Mouse (Mus musculus) liver, adult (tissue): Measurements from ENCODE around the gene Hcfc1.

Experiments used
- GATA4 ChIP-seq: IDR thresholded peaks from 2 replicates; pipeline ENCODE4 v1.6.1; 2014; ENCODE audit warnings: mild to moderate bottlenecking, low read length; ENCODE audit not compliant: insufficient replicate concordance

The Hcfc1 gene

DNA sequence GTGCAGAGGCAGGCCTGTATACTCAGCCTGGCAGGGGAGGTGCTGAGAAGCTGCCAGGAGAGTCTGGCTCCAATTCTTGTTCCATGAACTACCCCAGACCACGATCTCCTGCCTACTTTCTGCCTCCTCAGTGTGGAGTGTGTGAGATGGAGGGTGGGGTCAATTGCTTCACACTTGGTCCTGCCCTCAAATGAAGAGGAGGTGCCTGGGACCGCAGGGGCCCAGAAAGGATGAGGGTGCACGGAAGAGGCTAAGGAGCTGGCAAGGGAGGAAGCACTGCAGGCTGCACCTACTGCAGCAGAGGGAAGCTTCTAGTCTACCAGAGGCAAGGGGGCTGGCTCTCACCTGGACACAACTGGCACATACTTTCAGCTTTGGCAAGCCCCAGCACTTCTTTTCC is 1.8 kb downstream of the Hcfc1 start:
- no peak for TF ChIP-seq GATA4

DNA sequence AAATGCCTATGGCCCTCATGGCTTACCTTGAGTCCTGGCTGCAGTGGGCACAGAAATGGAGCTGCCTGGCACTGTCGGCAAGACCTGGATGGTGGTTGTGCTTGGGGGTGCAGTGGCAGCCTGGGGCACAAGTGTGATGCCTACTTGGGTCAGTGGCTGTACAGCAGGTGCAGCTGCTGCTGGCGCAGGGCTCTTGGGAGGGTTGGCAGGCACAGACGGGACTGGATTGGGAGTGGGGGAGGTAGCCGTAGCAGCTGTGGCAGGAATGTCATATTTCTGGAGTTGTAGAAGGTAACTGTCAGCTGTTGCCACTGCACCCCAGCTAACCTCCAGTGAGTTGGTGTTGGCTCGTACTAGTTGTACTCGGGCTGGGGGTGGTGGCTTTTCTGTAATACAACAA is 11.2 kb downstream of the Hcfc1 start:
- no peak for TF ChIP-seq GATA4

DNA sequence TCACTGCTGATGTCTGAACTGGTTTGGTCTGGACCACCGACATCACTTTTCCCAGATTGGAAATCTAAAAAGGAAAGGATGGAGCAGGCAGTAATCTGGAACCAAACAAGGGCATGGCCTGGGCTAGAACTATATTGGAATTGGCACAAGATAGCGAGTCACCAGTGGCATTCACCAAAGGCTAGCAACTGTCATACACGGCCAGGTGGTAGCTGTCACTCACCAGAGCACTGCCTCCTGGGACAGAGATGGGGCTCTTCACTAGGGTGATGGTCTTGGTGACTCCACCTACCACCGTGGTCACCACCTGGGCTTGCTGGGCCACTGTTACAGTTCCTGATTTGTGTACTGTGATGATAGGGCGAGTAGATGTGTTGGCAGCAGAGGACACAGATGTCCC is 13.6 kb downstream of the Hcfc1 start:
- no peak for TF ChIP-seq GATA4

DNA sequence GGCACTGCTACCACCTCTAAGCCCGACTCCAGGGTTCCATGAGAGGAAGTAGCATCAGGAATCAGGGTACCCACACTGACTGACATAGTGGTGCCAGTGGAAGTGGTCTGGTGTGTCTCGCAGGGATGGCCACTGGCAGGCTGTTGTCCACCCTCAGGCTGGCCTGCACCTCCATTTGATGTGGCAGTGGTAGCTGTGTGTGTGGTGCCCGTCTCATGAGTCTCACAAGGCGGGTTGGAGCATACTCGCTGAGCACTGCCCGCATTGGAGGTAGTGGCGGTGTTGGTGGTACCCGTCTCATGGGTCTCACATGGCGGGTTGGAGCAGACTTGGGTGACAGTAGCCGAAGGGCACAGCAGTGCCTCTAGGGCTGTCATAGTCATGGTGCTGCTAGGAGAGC is 16.8 kb downstream of the Hcfc1 start:
- TF ChIP-seq GATA4: no peak

DNA sequence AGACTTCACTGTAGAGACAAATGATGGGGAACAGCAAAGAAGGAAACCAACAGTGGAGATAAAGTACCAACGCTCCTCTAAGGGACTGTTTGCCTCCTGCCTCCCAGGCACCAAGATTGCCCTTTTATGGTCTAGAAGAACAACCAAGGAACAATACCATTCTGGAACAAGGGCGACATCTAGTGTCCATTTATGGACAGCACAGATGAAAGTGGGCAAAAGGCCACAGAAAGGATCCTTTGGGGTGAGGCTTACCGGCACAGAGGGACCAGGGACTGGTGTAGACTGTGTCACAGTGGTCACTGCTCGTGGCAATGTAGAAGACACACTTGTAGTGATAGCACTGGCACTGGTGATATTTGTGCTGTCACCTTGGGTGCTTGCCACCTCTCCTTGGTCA is 17.5 kb downstream of the Hcfc1 start:
- TF ChIP-seq GATA4: no peak

DNA sequence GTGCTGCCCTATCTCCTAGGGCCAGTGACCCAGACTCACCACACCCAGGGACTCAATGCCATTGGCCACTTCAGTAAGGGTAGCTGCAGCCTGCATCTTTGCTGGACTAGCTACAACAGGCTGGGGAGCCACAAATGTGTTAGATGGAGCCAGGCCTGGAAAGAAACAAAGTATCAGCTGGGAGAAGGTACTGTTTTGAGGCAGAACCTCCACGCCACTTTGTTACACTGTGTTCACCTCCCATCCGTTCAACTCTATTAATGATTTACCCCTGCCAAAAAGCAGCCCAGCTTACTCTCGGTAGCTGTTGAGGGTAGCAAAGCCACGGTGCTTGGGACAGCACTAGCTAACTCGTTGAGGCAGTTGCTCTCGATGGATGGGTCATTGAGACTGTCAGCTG is 19.3 kb downstream of the Hcfc1 start:
- no peak for TF ChIP-seq GATA4

DNA sequence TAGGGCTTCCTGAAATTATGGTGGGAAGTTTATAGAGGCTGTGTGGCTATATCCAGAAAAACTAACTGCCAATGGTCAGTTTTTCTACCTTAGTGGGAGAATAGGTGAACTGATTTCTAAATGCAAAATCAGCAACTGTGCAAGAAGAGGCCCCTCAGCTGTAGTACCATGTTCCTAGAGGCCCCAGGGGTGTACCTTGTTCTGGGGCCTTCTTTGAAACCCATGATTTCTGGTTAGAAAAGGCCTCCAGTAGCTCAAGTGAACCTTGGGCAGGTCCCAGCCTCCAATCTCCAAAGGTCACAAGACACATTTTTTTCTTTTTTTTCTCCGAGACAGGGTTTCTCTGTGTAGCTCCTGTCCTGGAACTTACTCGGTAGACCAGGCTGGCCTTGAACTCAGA is 23.9 kb downstream of the Hcfc1 start:
- TF ChIP-seq GATA4: no peak

DNA sequence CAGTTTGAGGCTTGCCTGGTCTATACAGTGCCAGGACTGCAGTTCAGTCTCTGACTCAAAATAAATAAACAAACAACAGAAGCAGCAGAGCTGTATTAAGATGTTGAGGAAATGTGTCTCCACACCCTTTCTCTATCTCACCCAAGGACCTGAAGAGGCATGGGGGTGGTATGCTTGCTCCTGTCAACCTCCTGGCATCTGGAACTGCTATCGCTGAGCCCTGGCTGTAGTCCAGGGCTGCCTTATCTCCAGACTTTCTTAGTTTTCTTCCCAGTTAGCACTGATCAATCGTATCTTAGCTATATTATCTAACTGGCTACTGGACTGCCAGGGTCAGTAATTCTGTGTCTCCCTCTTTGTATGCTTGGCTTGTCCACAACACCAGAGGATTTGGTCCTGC is 24.3 kb downstream of the Hcfc1 start:
- TF ChIP-seq GATA4: no peak

DNA sequence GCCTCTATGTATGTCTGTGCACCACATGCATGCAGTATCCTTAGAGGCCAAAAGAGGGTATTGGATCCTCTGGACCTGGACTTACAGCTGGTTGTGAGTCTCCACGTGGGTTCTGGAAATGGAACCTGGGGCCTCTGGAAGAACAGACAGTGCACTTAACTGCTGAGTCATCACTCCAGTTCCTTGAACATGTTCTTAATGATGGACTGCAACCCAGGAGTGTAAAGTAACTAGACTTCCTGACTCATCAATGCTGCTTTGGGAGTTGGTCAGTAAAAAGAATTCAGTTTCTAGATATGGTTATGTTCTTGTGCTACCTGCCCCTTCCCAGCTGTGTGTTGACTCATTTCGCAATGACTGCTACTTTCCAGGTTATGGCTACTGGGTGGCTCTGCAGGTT is 34.3 kb downstream of the Hcfc1 start:
- no peak for TF ChIP-seq GATA4

DNA sequence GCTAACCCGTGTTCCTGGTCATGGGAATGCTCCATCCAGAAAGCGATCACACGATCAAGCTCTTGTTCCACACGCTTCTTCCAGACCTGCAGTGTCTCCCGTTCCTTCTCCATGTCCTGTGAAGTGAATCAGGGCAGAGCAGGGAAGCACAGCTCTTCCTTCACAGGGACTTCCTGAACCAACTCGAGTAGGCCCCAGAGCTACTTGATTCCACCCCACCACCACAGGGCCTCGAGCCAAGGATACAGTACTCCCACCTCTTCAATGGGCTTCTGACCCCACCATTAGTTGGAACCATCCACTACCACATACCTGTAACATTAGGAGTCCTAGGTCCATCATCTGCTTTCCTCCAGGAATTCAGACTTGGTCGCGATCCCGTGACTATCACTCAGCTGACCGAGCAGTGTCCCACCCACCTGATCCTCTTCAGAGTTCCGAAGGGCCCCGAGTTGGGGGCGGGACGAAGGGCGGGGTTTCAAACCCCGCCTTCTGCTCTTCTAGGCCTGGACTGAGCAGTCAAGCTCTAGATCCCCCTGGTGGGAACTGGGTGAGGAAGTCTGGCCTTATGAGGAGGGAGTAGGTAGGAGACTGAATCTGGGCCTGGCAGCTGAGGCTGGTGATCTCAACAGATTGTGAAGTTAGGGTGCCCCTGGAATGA is 35.6 kb downstream of the Hcfc1 start, which contains the start of gene Renbp:
TSS of gene Renbp (minus strand) at position 449 of the 661 bp plus-strand sequence.
- TF ChIP-seq GATA4: no peak

DNA sequence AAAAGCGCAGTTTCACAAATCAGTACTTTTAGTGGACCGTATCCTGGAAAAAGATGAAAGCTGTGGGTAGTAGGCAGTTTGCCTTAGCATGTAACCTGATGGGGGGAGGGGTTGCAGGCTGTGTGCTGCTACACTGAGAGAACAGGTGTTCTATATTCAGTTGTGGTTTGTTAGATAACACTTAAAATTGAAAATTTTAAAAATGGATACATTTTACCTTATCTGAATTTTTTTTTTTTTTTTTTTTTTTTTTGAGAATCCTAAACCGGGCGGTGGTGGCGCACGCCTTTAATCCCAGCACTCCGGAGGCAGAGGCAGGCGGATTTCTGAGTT is 43.6 kb downstream of the Hcfc1 start:
- no peak for TF ChIP-seq GATA4

DNA sequence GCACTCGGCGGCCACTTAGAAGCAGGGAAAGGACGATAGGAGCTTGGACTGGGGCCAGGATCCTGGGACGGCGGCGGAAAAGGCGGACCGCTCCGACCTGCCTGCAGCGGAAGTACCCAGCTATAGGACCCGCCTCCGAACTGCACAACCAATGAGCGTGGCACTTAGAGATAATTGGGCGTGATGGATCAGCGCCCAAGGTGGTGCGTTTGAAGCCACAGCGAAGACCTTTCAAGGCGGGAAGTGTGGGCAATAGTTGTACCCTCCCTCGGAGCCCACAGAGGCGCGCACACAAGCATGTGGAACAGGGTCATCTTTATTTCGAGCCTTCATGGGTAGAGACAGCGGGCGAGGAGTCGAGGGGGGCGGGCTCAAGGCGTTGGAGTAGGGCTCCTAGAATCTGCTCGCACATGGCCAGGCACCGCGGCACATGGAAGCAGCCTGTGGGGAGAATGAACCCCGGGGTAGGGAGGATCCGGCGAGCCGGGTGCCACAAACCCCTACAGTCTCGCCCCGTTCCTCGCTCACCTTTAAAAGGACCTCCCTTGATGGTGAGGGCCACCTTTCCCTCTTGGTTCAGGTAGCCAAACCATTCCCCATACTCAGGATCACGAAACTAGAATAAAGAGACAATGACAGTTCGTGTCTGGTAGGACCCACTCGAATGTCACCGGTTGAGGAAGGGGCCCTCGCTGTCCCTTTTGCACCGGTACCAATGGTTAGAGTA is 44.2 kb downstream of the Hcfc1 start, which contains the start of the genes Arhgap4 and Naa10:
TSS of gene Arhgap4 (minus strand) at position 48 of the 727 bp plus-strand sequence.
TSS of gene Naa10 (minus strand) at position 122 of the 727 bp plus-strand sequence.
- peak; percentile 57; the same call in 1 of the 2 replicates for TF ChIP-seq GATA4

DNA sequence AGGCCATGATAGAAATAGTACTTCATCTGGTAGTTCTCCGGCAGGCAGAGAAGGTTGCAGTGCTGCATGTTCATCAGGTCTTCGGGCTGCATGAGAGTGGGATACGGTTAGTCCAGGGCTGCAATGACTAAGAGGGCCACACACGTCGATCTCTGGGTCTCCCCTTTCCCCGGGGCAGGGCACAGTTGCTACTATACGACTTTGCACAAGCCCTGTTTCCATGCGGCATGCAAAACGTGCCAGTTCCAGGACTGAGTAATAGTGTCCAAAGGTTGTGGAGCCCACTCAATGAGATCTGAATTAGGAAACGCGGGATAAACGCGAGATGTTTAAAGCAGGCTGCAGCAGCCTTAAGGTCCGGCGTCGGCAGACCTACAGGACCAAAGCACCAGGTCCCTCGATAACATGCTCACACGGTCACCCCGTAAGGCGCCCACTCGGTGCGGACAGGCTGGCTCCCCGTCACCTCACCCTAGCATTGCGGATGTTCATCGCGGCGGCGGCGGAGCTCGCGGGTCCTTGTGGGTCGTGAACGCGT is 44.8 kb downstream of the Hcfc1 start:
- TF ChIP-seq GATA4: no peak

DNA sequence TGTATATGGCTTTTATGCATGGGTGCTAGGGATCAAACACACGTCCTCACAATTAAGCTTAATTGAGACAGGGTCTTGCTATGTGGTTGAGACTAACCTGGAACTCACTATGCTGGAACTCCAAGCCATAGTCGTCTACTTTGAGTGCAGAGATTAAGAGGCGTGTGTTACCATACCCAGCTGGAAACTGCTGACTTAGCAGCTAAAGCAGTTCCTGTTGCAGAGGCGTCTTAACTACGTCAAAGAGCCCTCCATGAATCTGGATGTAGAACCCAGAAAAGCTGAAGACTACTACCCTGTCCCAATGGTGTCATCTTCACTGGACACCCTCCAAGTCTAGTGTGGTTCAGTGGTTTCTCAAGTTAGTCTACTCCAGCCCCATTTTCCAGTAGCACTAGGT is 47.5 kb downstream of the Hcfc1 start:
- no peak for TF ChIP-seq GATA4

DNA sequence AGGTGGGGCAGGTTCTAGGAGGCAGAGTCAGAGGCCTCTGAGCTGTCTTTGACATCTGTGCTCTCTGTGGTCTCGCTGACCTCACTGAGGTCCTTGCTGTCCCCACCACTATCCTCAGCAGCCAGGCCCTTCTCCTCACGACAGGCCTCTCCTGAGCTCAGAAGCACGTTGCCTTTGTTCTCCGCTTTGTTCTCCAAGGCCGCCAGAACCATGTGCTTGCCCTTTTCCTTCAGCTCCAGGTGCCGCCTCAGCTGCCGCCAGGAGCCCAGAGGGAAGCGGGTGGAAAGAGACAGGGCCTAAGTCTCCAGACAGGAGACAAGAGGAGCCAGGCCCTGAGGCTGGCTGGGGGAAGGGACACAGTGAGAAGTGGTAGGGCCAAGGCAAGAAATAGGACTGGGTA is 49.2 kb downstream of the Hcfc1 start:
- TF ChIP-seq GATA4: no peak
